Mouse (Mus musculus): ENCODE data around the gene Cse1l. TPM values are rescaled to one million over a fixed set of nuclear protein-coding genes. Genes with fewer than 3 reads are reported as not detected.

Gene Cse1l
- polyA plus RNA-seq, 1 experiment from 2014 or later = 117 TPM

DNA sequence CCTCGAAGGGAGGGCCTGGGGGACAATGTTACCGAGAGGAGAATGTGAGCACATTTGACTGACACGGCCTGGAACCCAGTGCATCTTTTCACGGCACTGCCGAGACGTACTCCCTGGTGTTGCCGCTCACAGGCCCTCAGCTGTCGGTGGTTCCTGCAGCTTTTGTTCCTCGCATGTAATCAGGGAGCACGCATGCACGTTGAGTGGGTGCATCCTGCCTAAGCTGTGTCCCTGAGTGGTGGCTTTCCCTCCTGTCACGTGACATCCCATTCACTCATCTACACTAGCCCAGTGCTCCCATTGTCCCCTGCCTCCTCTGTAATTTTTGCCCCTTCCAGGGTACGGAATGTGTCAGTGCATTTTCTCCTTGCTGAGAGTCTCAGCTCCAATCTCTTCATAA is 9.5 kb upstream of the Cse1l start:
- no peak for ATAC-seq (ENCODE audit: low read depth)
- WGBS = 72% methylated on average over 13 of the region's 13 CpGs
- Histone ChIP-seq H3K27me3 (ENCODE audit: control insufficient read depth, insufficient read depth, low read length) (no peaks in the 10 kb centered on the region), H3K4me3 (ENCODE audit: low read depth, low read length) (no peak overlapping the region), H3K9me3 (ENCODE audit: control insufficient read depth, low read length) (no peaks in the 10 kb centered on the region), H3K27ac (ENCODE audit: low read depth, low read length) (no peak overlapping the region), H3K4me1 (ENCODE audit: control insufficient read depth, insufficient read depth, low read length) (no peaks in the 10 kb centered on the region), H3K9ac (replicated peaks; ENCODE audit: low read depth, low read length) (no peak overlapping the region), H3K4me2 (ENCODE audit: low read depth, low read length) (no peak overlapping the region), H3K36me3 (ENCODE audit: control insufficient read depth, insufficient read depth, low read length) (peaks cover 16% of the 10 kb centered on the region)

DNA sequence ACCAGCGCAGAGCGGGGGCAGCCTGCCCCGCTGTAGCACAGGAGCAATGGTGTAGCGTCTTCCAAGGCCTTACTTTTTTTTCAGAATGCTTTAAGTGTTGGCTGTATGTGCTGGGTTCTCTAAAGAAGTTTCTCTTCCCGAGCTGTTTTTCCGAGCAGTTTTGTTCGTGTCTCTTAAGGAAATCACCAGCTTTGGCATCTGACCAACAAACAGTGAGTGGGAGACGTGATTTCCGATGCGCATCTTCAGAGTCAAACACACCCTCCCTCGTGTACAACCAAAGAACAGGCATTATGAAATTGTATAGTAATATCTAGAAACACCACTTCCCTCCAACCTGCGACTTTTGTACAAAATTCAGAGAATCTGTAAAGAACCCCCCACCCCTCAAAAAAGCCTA is 8.9 kb upstream of the Cse1l start:
- Histone ChIP-seq H3K4me3 (ENCODE audit: low read depth, low read length) (no peak overlapping the region), H3K4me1 (ENCODE audit: control insufficient read depth, insufficient read depth, low read length) (no peaks in the 10 kb centered on the region), H3K27ac (ENCODE audit: low read depth, low read length) (no peak overlapping the region), H3K9ac (replicated peaks; ENCODE audit: low read depth, low read length) (no peak overlapping the region), H3K9me3 (ENCODE audit: control insufficient read depth, low read length) (no peaks in the 10 kb centered on the region), H3K4me2 (ENCODE audit: low read depth, low read length) (no peak overlapping the region), H3K27me3 (ENCODE audit: control insufficient read depth, insufficient read depth, low read length) (no peaks in the 10 kb centered on the region), H3K36me3 (ENCODE audit: control insufficient read depth, insufficient read depth, low read length) (peaks cover 10% of the 10 kb centered on the region)
- no peak for ATAC-seq (ENCODE audit: low read depth)
- WGBS = 85% methylated on average over 12 of the region's 12 CpGs

DNA sequence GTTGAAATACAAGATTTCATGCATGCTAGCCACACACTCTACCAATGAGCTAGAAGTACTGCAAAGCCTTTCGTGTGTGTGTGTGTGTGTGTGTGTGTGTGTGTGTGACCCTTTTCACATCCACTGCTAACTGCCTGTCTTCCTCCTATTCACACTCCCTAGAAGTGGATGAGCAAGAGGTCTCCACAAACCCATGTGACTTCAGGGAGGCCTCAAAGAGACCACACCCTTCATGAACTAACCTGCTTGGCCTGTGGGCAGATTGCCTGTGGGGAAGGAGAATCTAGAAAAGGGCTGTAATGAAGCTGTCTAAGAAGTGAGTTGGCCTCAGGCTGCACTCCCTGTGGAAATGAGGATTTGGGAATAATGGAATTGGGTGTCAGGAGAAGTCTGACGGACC is 6.7 kb upstream of the Cse1l start:
- H3K4me1 ChIP-seq (ENCODE audit: control insufficient read depth, insufficient read depth, low read length) = no peaks in the 10 kb centered on the region
- no peak overlapping the region for H3K27ac ChIP-seq (ENCODE audit: low read depth, low read length)
- H3K27me3 ChIP-seq (ENCODE audit: control insufficient read depth, insufficient read depth, low read length) = no peaks in the 10 kb centered on the region
- 0 out of 2 replicates have a peak, but pooled peaks cover 3% of the 10 kb centered on the region for H3K36me3 ChIP-seq (ENCODE audit: control insufficient read depth, insufficient read depth, low read length)
- H3K9me3 ChIP-seq (ENCODE audit: control insufficient read depth, low read length) = no peaks in the 10 kb centered on the region
- no peak overlapping the region for H3K4me2 ChIP-seq (ENCODE audit: low read depth, low read length)
- no peak overlapping the region for H3K4me3 ChIP-seq (ENCODE audit: low read depth, low read length)
- 85% methylated on average over 2 of the region's 2 CpGs for WGBS
- ATAC-seq (ENCODE audit: low read depth) = no peak
- no peak overlapping the region for H3K9ac ChIP-seq (replicated peaks; ENCODE audit: low read depth, low read length)

DNA sequence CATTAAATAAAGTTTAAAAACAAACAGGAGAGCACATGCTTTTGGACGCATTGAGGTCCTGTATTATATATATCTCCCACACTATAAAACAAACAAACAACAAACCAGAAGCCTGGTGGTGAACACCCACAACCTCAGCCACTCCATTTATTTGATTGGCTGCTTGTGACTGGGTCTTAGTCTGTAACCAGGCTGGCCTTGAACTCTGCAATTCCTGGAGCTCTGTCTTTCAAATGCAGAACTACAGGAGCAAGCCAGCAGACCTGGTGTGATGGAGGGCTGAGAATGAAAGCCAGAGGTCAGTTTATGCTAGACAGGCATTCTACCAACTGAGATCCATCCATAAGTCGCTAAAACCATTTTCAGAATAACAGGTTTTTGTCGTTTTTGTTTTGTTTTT is 6.1 kb upstream of the Cse1l start:
- Histone ChIP-seq H3K9ac (replicated peaks; ENCODE audit: low read depth, low read length) (no peak overlapping the region), H3K27ac (ENCODE audit: low read depth, low read length) (no peak overlapping the region), H3K27me3 (ENCODE audit: control insufficient read depth, insufficient read depth, low read length) (no peaks in the 10 kb centered on the region), H3K4me2 (ENCODE audit: low read depth, low read length) (no peak overlapping the region), H3K4me1 (ENCODE audit: control insufficient read depth, insufficient read depth, low read length) (no peaks in the 10 kb centered on the region), H3K4me3 (ENCODE audit: low read depth, low read length) (no peak overlapping the region), H3K36me3 (ENCODE audit: control insufficient read depth, insufficient read depth, low read length) (0 out of 2 replicates have a peak, but pooled peaks cover 2% of the 10 kb centered on the region), H3K9me3 (ENCODE audit: control insufficient read depth, low read length) (no peaks in the 10 kb centered on the region)
- 76% methylated on average over 3 of the region's 3 CpGs for WGBS
- ATAC-seq (ENCODE audit: low read depth) = no peak

DNA sequence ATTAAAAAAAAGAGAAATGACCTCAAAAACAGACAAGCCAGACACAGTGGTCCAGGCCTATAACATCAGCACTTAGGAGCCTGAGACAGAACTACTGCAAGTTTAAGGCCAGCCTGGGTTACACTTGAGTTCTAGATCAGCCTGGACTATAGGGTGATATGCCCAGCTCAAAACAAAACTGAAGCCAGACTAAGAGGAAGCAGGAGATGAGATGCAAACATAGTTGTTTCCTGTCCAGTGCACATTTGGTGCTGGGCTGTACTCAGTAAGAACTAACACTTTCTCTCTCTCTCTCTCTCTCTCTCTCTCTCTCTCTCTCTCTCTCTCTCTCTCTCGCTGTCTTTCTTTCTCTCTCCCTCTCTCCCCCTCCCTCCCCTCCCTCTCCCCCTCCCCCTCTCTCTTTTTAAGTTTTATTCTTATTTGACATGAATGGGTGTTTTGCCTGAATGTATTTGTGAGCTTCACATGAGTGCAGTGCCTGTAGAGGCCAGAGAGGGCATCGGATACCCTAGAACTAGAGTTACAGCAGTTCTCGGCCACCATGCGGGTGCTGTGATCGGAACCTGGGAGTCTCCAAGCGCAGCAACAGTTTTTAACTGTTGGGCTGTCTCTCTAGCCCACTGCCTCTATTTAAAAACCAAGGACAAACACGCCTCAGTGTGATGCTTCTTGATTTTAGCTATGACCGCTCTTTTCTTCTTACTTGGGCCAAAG is 4.9 kb upstream of the Cse1l start:
- no peak overlapping the region for H3K27ac ChIP-seq (ENCODE audit: low read depth, low read length)
- H3K9ac ChIP-seq (replicated peaks; ENCODE audit: low read depth, low read length) = no peak overlapping the region
- no peak overlapping the region for H3K4me2 ChIP-seq (ENCODE audit: low read depth, low read length)
- H3K36me3 ChIP-seq (ENCODE audit: control insufficient read depth, insufficient read depth, low read length) = no peaks in the 10 kb centered on the region
- no peak overlapping the region for H3K4me3 ChIP-seq (ENCODE audit: low read depth, low read length)
- H3K4me1 ChIP-seq (ENCODE audit: control insufficient read depth, insufficient read depth, low read length) = no peaks in the 10 kb centered on the region
- H3K9me3 ChIP-seq (ENCODE audit: control insufficient read depth, low read length) = no peaks in the 10 kb centered on the region
- ATAC-seq (ENCODE audit: low read depth) = no peak
- 85% methylated on average over 8 of the region's 8 CpGs for WGBS
- H3K27me3 ChIP-seq (ENCODE audit: control insufficient read depth, insufficient read depth, low read length) = no peaks in the 10 kb centered on the region

DNA sequence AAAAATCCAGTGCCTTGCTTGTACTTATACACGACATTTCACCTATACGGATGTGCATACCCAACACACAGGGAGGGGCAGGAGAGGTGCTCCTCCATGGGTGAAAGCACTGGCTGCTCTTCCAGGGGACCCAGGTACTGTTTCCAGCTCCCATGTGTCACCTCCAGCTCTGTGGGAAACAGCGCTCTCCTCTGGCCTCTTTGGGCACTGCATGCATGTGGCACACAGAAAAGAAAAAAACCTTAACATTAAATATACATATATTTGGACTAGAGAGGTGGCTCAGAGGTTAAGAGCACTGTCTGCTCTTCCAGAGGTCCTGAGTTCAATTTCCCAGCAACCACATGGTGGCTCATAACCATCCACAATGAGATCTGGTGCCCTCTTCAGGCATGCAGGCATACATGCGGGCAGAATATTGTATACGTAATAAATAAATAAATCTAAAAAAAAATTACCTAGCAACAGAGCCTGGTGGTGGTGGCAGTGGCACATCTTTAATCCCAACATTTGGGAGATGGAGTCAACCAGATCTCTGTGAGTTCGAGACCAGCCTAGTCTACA is 2.0 kb upstream of the Cse1l start:
- Histone ChIP-seq H3K9ac (replicated peaks; ENCODE audit: low read depth, low read length) (no peak overlapping the region), H3K4me1 (ENCODE audit: control insufficient read depth, insufficient read depth, low read length) (peaks cover 9% of the 10 kb centered on the region), H3K36me3 (ENCODE audit: control insufficient read depth, insufficient read depth, low read length) (no peaks in the 10 kb centered on the region), H3K4me3 (ENCODE audit: low read depth, low read length) (no peak overlapping the region), H3K27me3 (ENCODE audit: control insufficient read depth, insufficient read depth, low read length) (no peaks in the 10 kb centered on the region), H3K9me3 (ENCODE audit: control insufficient read depth, low read length) (no peaks in the 10 kb centered on the region), H3K27ac (ENCODE audit: low read depth, low read length) (no peak overlapping the region), H3K4me2 (ENCODE audit: low read depth, low read length) (no peak overlapping the region)
- ATAC-seq (ENCODE audit: low read depth) = no peak
- WGBS = 95% methylated on average over 6 of the region's 6 CpGs

DNA sequence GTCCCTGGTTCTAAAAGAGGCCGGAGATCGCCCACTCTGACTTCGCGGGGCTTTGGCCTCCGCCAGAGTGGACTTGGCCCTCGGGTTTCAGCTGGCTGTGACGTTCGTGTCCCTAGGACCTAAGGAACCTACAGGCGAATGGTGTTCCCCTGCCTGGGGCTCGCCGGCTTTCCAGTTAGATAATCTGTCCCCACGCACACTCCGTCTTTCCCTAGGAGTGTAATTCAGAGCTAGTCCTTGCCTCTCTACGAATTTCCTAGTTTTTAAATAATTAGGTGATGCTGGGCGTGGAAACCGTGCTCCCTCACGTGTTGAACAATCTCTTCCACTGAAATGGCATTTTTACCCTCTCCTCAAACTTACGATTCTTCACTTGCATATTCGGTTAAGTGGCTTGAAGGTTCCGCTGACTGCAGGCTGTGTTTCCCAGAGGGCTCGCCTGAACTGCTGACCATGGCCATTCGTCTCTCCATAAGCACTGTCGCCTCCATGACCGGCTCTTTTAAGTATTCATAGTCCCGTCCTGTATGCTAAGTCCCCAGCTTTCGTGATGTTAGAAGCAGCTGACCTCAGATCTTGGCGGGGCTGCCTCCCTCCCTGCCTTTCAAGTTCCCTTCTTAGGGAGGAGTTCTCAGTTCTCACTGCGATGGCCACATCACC is 813 bp downstream of the Cse1l start:
- no peaks in the 10 kb centered on the region for H3K27me3 ChIP-seq (ENCODE audit: control insufficient read depth, insufficient read depth, low read length)
- peak overlapping the region; percentile 95 for H3K27ac ChIP-seq (ENCODE audit: low read depth, low read length)
- peak overlapping the region; percentile 95 for H3K4me2 ChIP-seq (ENCODE audit: low read depth, low read length)
- no peaks in the 10 kb centered on the region for H3K36me3 ChIP-seq (ENCODE audit: control insufficient read depth, insufficient read depth, low read length)
- peak overlapping the region; percentile 69 for H3K4me3 ChIP-seq (ENCODE audit: low read depth, low read length)
- peaks cover 9% of the 10 kb centered on the region for H3K4me1 ChIP-seq (ENCODE audit: control insufficient read depth, insufficient read depth, low read length)
- peak overlapping the region; percentile 79 for H3K9ac ChIP-seq (replicated peaks; ENCODE audit: low read depth, low read length)
- H3K9me3 ChIP-seq (ENCODE audit: control insufficient read depth, low read length) = no peaks in the 10 kb centered on the region
- under 1% methylated on average over 28 of the region's 28 CpGs for WGBS
- peak; percentile 36 for ATAC-seq (ENCODE audit: low read depth)

DNA sequence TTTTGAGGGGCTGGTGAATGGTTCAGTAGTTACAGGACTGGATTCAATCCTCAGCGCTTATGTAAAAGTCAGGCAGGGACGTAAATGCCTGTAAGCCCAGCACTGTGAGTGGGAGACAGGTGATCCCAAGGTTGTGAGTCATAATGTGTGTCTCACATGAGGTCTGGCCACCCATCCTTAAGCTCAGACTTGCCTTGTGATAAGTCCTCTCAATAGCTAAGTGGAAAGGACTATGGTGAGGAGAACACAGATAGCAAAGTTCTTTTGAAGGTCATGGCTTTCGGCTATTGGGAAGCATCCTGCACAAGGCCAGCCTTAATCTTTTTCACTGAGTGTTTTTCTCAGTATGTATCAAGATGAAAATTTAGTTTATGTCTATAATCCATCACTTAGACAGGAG is 3.9 kb downstream of the Cse1l start:
- Histone ChIP-seq H3K9me3 (ENCODE audit: control insufficient read depth, low read length) (no peaks in the 10 kb centered on the region), H3K27me3 (ENCODE audit: control insufficient read depth, insufficient read depth, low read length) (no peaks in the 10 kb centered on the region), H3K27ac (ENCODE audit: low read depth, low read length) (no peak overlapping the region), H3K4me3 (ENCODE audit: low read depth, low read length) (no peak overlapping the region), H3K4me1 (ENCODE audit: control insufficient read depth, insufficient read depth, low read length) (peaks cover 9% of the 10 kb centered on the region), H3K36me3 (ENCODE audit: control insufficient read depth, insufficient read depth, low read length) (no peaks in the 10 kb centered on the region), H3K4me2 (ENCODE audit: low read depth, low read length) (no peak overlapping the region), H3K9ac (replicated peaks; ENCODE audit: low read depth, low read length) (no peak overlapping the region)
- WGBS = 97% methylated on average over 3 of the region's 3 CpGs
- no peak for ATAC-seq (ENCODE audit: low read depth)

DNA sequence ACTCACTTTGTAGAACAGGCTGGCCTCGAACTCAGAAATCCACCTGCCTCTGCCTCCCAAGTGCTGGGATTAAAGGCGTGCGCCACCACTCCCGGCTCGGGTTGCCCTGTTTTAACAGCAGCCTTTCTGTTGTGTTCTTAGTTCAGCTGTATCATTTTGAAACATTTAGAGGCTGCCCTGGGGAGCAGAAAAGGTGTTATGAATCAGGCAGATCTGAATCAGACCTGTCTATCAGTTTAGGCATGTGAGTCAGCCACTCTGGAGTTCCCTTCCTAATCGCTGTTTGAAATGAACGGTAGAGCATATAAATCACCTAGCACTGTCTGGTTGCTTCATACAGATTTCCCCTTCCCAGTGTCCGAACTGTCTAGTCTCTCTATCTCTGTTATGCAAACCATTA is 4.7 kb downstream of the Cse1l start:
- Histone ChIP-seq H3K4me2 (ENCODE audit: low read depth, low read length) (no peak overlapping the region), H3K4me1 (ENCODE audit: control insufficient read depth, insufficient read depth, low read length) (peaks cover 9% of the 10 kb centered on the region), H3K27ac (ENCODE audit: low read depth, low read length) (no peak overlapping the region), H3K36me3 (ENCODE audit: control insufficient read depth, insufficient read depth, low read length) (no peaks in the 10 kb centered on the region), H3K9ac (replicated peaks; ENCODE audit: low read depth, low read length) (no peak overlapping the region), H3K9me3 (ENCODE audit: control insufficient read depth, low read length) (no peaks in the 10 kb centered on the region), H3K4me3 (ENCODE audit: low read depth, low read length) (no peak overlapping the region), H3K27me3 (ENCODE audit: control insufficient read depth, insufficient read depth, low read length) (no peaks in the 10 kb centered on the region)
- 91% methylated on average over 8 of the region's 8 CpGs for WGBS
- ATAC-seq (ENCODE audit: low read depth) = no peak

Measured in neural tube, embryonic 14.5 days (tissue).